Mouse (Mus musculus): ENCODE measurements at regions not wholly inside any gene's neighbourhood (a gene's known extent, or its start where the extent isn't known, plus 50 kb on each side); places are given as distances from the start of the nearest gene placed in this dataset.
"Not testable (repeated sequence)": the region's sequence is repeated elsewhere in the genome, so short reads cannot be mapped to it uniquely, and the experiment has no call there.

DNA sequence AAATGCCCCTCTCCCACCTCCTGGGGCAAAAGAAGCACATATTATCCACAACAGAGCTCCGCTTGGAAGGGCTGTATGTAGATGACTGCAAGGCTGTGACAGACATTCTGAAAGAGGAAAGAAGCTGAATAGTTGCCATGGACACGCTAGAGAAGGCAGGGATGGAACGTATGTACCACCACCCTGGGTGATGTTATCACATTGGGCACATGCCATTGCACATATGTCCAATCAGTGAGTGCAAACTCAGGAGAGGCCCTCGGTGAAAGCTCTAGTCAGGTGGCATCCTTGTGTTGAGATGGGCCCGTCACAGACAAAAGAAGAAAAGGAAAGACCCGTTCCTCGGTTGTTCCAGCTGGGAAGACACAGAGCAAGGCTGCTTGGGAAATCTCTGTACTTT, 99.8 kb downstream of the Sox2 start:
- Histone ChIP-seq H3K4me1 (replicated peaks) (no peaks in the 10 kb centered on the region), H3K27ac (no peak overlapping the region), H3K27me3 (no peaks in the 10 kb centered on the region), H3K9ac (no peak overlapping the region), H3K36me3 (no peaks in the 10 kb centered on the region), H3K4me2 (no peak overlapping the region), H3K4me3 (no peak overlapping the region), H3K9me3 (replicated peaks) (no peaks in the 10 kb centered on the region)
- ATAC-seq (replicated peaks; ENCODE audit: insufficient number of reproducible peaks, insufficient read depth, low FRiP score, low read depth), result no peak
- 78% methylated on average over 7 of the region's 7 CpGs for WGBS

DNA sequence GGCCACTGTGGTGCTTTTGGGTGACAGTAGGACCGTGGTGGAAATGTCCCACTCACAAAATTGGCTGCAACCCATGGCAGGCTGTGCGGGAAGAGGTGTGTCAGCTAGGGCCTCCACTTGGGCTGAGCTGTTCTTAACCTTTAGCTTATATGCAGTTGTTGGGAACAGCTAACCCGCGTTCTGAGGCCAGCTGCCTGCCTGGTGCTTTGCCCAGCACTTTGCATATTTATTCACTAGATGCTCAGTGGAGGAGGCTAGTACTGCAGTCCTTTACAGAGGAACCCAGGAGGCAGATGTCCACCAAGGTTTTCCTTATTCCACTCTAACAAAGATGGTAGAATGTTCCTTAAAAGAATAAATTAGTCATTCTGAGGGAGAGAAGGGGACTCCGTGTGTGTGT, 101.3 kb downstream of the Sox2 start:
- Histone ChIP-seq H3K9ac (no peak overlapping the region), H3K27me3 (no peaks in the 10 kb centered on the region), H3K9me3 (replicated peaks) (no peaks in the 10 kb centered on the region), H3K36me3 (no peaks in the 10 kb centered on the region), H3K27ac (no peak overlapping the region), H3K4me3 (no peak overlapping the region), H3K4me2 (no peak overlapping the region), H3K4me1 (replicated peaks) (no peaks in the 10 kb centered on the region)
- no peak for ATAC-seq (replicated peaks; ENCODE audit: insufficient number of reproducible peaks, insufficient read depth, low FRiP score, low read depth)
- 68% methylated on average over 5 of the region's 5 CpGs for WGBS

DNA sequence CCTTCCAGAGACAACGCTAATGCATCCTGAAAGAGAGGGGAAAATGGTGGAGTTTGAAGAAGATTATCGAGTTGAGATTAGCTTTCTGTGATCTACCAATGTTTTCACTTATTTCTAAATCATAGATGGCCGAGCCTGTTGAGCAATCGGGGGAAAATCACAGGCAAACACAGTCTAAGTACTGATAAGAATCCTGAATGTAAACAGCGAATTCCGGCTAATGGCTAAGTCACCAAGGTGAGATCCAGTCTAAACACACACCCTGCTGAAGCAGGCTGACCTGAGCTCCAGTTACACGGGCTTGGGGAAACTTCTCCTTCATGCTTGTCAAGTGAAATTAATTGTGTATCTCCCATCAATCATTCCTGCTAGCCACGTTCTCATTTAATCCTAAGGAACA, 103.4 kb downstream of the Sox2 start:
- H3K27ac ChIP-seq, result no peak overlapping the region
- ATAC-seq (replicated peaks; ENCODE audit: insufficient number of reproducible peaks, insufficient read depth, low FRiP score, low read depth), result no peak
- H3K27me3 ChIP-seq, result no peaks in the 10 kb centered on the region
- H3K4me3 ChIP-seq, result no peak overlapping the region
- H3K36me3 ChIP-seq, result no peaks in the 10 kb centered on the region
- no peaks in the 10 kb centered on the region for H3K4me1 ChIP-seq (replicated peaks)
- H3K4me2 ChIP-seq, result no peak overlapping the region
- no peaks in the 10 kb centered on the region for H3K9me3 ChIP-seq (replicated peaks)
- H3K9ac ChIP-seq, result no peak overlapping the region
- 30% methylated on average over 8 of the region's 8 CpGs for WGBS

DNA sequence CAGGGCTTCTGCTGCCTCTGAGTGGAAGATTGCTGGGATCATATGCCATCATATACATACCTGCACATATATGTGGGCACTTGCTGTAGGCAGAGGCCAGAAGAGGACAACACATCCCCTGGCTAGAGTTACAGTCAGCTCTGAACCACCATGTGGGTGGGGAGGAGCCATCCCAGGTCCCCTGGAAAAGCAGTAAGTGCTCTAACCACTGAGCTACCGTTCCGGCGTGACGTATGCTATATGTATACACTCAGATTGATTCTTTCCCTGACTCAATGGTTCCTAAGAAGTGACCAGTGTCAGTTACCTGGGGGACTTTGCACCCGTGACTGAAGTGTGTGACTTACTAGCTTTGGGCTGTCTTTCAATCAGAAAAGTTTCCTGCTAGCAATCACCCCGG, 104.6 kb downstream of the Sox2 start:
- H3K27ac ChIP-seq, result no peak overlapping the region
- no peak overlapping the region for H3K4me3 ChIP-seq
- H3K9ac ChIP-seq, result no peak overlapping the region
- H3K9me3 ChIP-seq (replicated peaks), result no peaks in the 10 kb centered on the region
- H3K36me3 ChIP-seq, result no peaks in the 10 kb centered on the region
- no peaks in the 10 kb centered on the region for H3K4me1 ChIP-seq (replicated peaks)
- 89% methylated on average over 6 of the region's 6 CpGs for WGBS
- H3K4me2 ChIP-seq, result no peak overlapping the region
- no peaks in the 10 kb centered on the region for H3K27me3 ChIP-seq
- ATAC-seq (replicated peaks; ENCODE audit: insufficient number of reproducible peaks, insufficient read depth, low FRiP score, low read depth), result no peak

DNA sequence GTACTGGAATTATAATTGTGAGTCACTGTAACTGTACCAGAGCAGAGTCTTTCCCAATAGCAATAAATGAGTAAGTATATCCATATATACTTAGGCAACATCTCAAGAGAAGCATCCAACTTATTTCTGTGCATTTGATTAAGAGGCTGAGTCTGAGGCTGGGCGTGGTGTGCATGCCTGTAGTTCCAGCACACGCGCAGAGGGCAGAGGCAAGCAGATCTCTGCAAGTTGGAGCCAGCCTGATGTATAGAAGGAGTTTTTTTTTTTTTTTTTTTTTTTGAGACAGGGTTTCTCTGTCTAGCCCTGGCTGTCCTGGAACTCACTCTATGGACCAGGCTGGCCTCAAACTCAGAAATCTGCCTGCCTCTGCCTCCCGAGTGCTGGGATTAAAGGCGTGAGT, 105.1 kb downstream of the Sox2 start:
- not testable (repeated sequence) for H3K27me3 ChIP-seq; H3K9ac ChIP-seq; H3K27ac ChIP-seq; H3K4me2 ChIP-seq; ATAC-seq (replicated peaks; ENCODE audit: insufficient number of reproducible peaks, insufficient read depth, low FRiP score, low read depth); H3K36me3 ChIP-seq; H3K4me1 ChIP-seq (replicated peaks); H3K4me3 ChIP-seq; H3K9me3 ChIP-seq (replicated peaks)
- WGBS, result 94% methylated on average over 5 of the region's 5 CpGs

DNA sequence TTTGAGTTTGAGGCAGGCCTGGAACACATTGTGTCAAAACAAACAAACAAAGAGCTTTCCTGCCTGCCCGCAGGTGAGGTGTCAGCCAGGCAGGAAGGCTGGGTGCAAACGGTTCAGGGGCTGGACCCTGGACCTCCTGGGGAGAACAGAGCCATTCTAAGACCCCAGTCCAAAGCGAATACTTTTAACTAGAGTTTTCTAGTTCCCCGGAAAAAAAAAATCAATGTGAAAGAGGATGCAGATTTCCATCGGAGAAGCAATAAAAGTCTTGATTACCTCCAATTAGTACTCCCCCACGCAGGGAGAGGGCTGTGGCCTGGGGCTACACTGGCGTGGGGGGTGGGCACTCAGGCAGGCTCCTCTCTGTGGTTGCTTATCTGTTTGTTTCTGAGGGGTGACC, 106.4 kb downstream of the Sox2 start:
- 32% methylated on average over 7 of the region's 7 CpGs for WGBS
- H3K36me3 ChIP-seq, result no peaks in the 10 kb centered on the region
- H3K9ac ChIP-seq, result no peak overlapping the region
- no peaks in the 10 kb centered on the region for H3K9me3 ChIP-seq (replicated peaks)
- no peak overlapping the region for H3K4me3 ChIP-seq
- H3K27me3 ChIP-seq, result no peaks in the 10 kb centered on the region
- no peak for ATAC-seq (replicated peaks; ENCODE audit: insufficient number of reproducible peaks, insufficient read depth, low FRiP score, low read depth)
- H3K4me1 ChIP-seq (replicated peaks), result no peaks in the 10 kb centered on the region
- H3K27ac ChIP-seq, result no peak overlapping the region
- H3K4me2 ChIP-seq, result no peak overlapping the region

DNA sequence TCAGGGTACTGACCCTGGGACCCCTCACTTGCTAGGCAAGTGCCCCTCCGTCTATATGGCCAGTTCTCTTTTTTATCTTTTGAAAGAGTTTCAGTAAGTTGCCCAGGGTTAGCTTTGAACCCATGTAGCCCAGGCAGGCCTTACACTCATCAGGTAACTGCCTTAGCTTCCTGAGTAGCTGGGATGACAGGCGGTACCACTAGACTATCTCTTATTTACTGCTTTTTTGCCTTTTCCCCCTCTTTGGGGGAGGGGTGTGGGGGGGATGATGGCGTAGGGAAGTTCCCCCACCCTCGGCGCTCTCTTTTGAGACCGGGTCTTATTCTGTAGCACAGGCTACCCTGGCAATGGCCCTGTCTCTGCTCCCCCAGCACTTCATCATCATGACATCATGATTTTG, 106.9 kb downstream of the Sox2 start:
- no peak overlapping the region for H3K4me3 ChIP-seq
- no peaks in the 10 kb centered on the region for H3K27me3 ChIP-seq
- no peaks in the 10 kb centered on the region for H3K36me3 ChIP-seq
- WGBS, result 65% methylated on average over 6 of the region's 6 CpGs
- H3K4me2 ChIP-seq, result no peak overlapping the region
- H3K9me3 ChIP-seq (replicated peaks), result no peaks in the 10 kb centered on the region
- H3K9ac ChIP-seq, result no peak overlapping the region
- no peak overlapping the region for H3K27ac ChIP-seq
- H3K4me1 ChIP-seq (replicated peaks), result no peaks in the 10 kb centered on the region
- no peak for ATAC-seq (replicated peaks; ENCODE audit: insufficient number of reproducible peaks, insufficient read depth, low FRiP score, low read depth)

DNA sequence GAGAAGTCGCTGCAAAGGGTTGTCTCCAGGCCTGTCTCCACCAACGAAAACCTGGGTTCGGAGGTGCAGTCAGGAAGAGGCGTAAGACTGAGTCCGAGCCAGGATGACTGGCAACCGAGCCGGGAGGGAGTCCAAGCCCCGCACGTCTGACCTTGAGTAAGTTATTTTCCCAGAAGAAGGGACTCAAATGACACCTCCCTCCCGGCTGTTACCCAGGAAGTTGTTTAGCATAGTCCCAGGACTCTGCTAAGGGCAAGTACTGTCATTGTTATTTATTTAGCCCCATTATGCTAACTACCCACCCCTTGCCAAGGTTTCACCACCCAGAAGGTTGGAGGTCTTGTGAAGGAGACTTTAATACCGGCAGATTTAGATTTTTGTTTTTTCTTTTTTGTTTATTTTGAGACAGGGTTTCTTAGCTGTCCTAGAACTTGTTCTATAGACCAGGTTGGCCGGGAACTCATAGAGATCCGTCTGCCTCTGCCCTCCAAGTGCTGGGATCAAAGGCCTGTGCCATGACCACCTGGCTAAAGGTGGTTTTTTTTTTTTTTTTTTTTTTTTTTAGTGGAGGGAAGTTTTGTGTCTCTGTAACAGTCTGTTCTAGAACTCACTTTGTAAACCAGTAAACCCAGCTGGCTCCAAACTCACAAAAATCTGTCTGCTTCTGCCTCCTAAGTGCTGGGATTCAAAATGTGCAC, 107.8 kb downstream of the Sox2 start:
- Histone ChIP-seq H3K27me3 (no peaks in the 10 kb centered on the region), H3K4me3 (no peak overlapping the region), H3K9me3 (replicated peaks) (no peaks in the 10 kb centered on the region), H3K4me2 (no peak overlapping the region), H3K9ac (no peak overlapping the region), H3K36me3 (no peaks in the 10 kb centered on the region), H3K27ac (no peak overlapping the region), H3K4me1 (replicated peaks) (no peaks in the 10 kb centered on the region)
- WGBS, result 26% methylated on average over 13 of the region's 13 CpGs
- ATAC-seq (replicated peaks; ENCODE audit: insufficient number of reproducible peaks, insufficient read depth, low FRiP score, low read depth), result no peak

DNA sequence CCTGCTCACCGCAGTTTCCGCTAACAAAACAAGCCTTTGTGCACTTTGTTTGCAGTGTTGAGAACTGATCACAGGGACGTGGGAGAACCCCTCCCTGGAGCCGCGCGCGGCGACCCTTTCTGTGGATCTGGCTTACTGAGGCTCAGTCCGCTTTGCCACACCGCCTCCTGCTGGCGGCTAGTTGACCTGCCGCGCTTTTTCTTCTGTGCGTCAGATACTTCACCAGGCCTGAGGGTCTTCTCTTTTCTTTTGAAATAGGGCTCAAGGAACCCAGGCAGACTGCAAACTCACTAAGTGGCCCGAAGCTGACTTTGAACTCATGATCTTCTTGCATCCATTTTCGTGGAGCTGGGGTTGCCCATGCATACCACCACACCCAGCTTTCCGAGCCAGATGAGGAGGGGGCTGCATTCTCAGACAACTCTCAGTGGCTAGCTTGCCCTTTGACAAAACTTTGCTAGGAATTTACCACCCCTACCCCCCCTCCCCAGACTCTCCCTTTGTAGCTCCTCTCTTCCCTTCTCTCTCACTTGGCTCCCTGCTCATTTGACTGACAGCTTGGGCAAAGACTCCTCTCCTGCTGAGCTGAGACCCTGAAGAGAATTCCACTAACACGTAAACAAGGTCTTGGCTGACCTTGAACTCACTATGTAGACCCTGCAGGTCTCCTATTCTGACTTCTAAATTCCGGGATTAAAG, 109.9 kb downstream of the Sox2 start:
- Histone ChIP-seq H3K4me3 (no peak overlapping the region), H3K4me2 (no peak overlapping the region), H3K27me3 (no peaks in the 10 kb centered on the region), H3K4me1 (replicated peaks) (no peaks in the 10 kb centered on the region), H3K36me3 (no peaks in the 10 kb centered on the region), H3K27ac (no peak overlapping the region), H3K9me3 (replicated peaks) (no peaks in the 10 kb centered on the region), H3K9ac (no peak overlapping the region)
- no peak for ATAC-seq (replicated peaks; ENCODE audit: insufficient number of reproducible peaks, insufficient read depth, low FRiP score, low read depth)
- WGBS, result 70% methylated on average over 19 of the region's 19 CpGs

DNA sequence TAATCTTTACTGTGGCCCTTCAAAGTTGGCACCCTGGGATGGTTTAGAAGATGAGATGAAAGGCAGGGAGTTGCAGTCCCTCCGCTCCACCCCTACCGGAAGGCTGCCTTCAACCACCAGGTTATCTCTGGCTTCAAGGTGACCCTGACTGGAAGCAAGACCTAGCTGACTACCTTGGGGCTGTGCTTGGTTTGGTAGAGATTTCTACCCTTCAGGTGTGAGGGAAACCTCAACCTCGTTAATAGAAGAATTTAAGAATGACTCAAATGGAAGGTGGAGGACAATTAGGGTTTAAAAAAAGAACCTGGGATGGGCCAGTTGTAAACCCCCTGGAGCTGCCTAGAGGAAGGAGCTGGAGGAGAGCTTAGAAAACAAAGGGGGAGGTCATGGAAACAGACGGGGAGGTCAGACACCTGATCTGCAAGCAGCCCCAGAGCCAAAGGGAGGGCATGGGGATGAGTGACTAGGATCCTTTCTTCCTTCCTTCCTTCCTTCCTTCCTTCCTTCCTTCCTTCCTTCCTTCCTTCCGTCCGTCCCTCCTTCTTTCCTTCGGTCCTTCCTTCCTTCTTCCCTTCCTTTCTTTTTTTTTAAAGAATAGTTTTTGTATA, 111.1 kb downstream of the Sox2 start:
- no peak for ATAC-seq (replicated peaks; ENCODE audit: insufficient number of reproducible peaks, insufficient read depth, low FRiP score, low read depth)
- Histone ChIP-seq H3K27me3 (no peaks in the 10 kb centered on the region), H3K4me2 (no peak overlapping the region), H3K27ac (no peak overlapping the region), H3K36me3 (no peaks in the 10 kb centered on the region), H3K4me1 (replicated peaks) (no peaks in the 10 kb centered on the region), H3K4me3 (no peak overlapping the region), H3K9me3 (replicated peaks) (no peaks in the 10 kb centered on the region), H3K9ac (no peak overlapping the region)
- 75% methylated on average over 7 of the region's 7 CpGs for WGBS

DNA sequence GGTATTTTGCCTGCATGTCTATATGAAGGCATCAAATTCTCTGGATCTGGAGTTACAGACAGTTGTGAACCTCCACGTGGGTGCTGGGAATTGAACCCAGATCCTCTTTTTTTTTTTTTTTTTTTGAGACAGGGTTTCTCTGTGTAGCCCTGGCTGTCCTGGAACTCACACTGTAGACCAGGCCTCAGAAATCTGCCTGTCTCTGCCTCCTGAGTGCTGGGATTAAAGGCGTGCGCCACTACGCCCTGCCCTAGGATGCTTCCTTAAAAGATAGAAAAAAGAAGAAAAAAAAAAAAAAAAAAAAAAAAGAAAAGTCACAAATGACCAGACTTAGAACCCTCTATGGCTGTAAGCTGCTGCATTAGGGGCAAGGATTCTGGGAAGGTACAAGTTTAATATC, 111.6 kb downstream of the Sox2 start:
- ATAC-seq (replicated peaks; ENCODE audit: insufficient number of reproducible peaks, insufficient read depth, low FRiP score, low read depth), result no peak
- no peak overlapping the region for H3K4me3 ChIP-seq
- no peaks in the 10 kb centered on the region for H3K9me3 ChIP-seq (replicated peaks)
- H3K4me2 ChIP-seq, result no peak overlapping the region
- H3K27me3 ChIP-seq, result no peaks in the 10 kb centered on the region
- H3K36me3 ChIP-seq, result no peaks in the 10 kb centered on the region
- H3K27ac ChIP-seq, result no peak overlapping the region
- 88% methylated on average over 4 of the region's 4 CpGs for WGBS
- no peaks in the 10 kb centered on the region for H3K4me1 ChIP-seq (replicated peaks)
- no peak overlapping the region for H3K9ac ChIP-seq

DNA sequence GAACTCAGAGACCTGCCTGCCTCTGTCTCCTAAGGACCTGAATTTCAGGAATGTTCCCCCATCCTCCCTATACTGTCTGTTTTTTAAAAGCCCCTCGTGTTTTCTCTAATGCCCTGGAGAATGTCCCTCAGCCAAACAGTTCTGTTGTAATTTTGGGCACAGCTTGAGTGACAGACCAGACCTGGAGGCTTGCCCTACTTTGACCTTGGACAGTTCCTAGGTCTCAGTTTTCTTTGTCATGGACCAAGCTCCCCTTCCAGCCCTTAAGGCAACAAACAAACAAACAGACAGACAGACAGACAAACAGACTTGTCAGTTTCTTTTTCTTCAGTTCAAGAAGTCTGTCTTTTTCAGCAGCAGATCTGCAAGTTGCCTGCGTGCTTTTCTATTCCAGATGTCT, 114.4 kb downstream of the Sox2 start:
- no peaks in the 10 kb centered on the region for H3K36me3 ChIP-seq
- no peak overlapping the region for H3K4me3 ChIP-seq
- H3K9ac ChIP-seq, result no peak overlapping the region
- H3K27ac ChIP-seq, result no peak overlapping the region
- H3K4me2 ChIP-seq, result no peak overlapping the region
- ATAC-seq (replicated peaks; ENCODE audit: insufficient number of reproducible peaks, insufficient read depth, low FRiP score, low read depth), result no peak
- no peaks in the 10 kb centered on the region for H3K27me3 ChIP-seq
- H3K9me3 ChIP-seq (replicated peaks), result no peaks in the 10 kb centered on the region
- H3K4me1 ChIP-seq (replicated peaks), result no peaks in the 10 kb centered on the region
- 57% methylated on average over 2 of the region's 2 CpGs for WGBS

All from heart, embryonic 15.5 days (tissue).